Mouse (Mus musculus) small intestine, adult 2 months (tissue): ENCODE measurements at regions not wholly inside any gene's neighbourhood (a gene's known extent, or its start where the extent isn't known, plus 50 kb on each side); places are given as distances from the start of the nearest gene placed in this dataset.

ENCODE experiments used
- CTCF ChIP-seq: fragments of 200-500 bp; IDR thresholded peaks from 2 replicates; pipeline ENCODE4 v1.5.1; 2012; ENCODE audit warnings: low read depth, mild to moderate bottlenecking, control low read depth, inconsistent platforms, low read length, moderate library complexity, mixed read lengths; ENCODE audit not compliant: insufficient replicate concordance, insufficient read length; ENCODE audit errors: extremely low read depth
- POLR2A ChIP-seq: fragments of 200-500 bp; IDR thresholded peaks from 2 replicates; pipeline ENCODE4 v1.6.1; 2012; ENCODE audit warnings: low read depth, mild to moderate bottlenecking, control low read depth, inconsistent platforms, low read length, moderate library complexity

DNA sequence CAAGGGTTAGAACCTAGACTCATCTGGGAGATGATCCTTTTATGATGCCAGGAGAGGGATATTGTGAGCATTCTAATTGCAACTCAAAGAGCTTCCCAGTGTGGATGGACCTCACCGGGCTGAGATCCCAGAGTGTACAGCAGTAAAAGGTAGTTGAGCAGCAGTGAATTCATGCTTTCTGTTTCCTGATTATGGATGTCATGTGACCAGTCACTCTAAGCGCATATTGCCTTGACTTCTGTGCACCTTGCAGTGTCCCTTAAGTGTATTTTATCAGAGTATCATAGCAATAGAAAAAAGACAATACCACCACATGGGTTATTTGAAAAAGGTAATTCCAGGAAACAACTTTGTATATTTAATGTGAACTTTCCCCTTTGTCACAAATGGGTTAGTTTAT lies 193.9 kb upstream of the Chrm3 start:
- TF ChIP-seq CTCF, result no peak
- TF ChIP-seq POLR2A, result no peak
